Mouse (Mus musculus) layer of hippocampus, adult 2 months (tissue): Measurements from ENCODE around the gene Krtap28-10. TPM values are rescaled to one million over a fixed set of nuclear protein-coding genes. Genes with fewer than 3 reads are reported as not detected.

Experiments used
- DNase-seq, 2 experiments: peaks; one replicate each; pipeline ENCODE4 v3.0.0; 2022; ENCODE audit warnings: low spot score in 2 of 2
- H3K27ac ChIP-seq: fragments of 200-600 bp; 2 replicates; pipeline ENCODE4 v1.8.1; 2022
- H3K4me3 ChIP-seq: fragments of 200-600 bp; 2 replicates; pipeline ENCODE4 v1.8.1; 2022; ENCODE audit warnings: mild to moderate bottlenecking
- CTCF ChIP-seq: fragments of 200-600 bp; conservative IDR thresholded peaks from 2 replicates; pipeline ENCODE4 v1.8.1; 2022; ENCODE audit warnings: antibody characterized with exemption, mild to moderate bottlenecking, moderate library complexity
- total RNA-seq, 2 experiments: library from RNA; stranded (reverse); gene quantifications; 2 replicates each; pipeline ENCODE4 v1.2.3; 2021

The Krtap28-10 gene
- total RNA-seq, 2 experiments from 2014 or later, result not detected

DNA sequence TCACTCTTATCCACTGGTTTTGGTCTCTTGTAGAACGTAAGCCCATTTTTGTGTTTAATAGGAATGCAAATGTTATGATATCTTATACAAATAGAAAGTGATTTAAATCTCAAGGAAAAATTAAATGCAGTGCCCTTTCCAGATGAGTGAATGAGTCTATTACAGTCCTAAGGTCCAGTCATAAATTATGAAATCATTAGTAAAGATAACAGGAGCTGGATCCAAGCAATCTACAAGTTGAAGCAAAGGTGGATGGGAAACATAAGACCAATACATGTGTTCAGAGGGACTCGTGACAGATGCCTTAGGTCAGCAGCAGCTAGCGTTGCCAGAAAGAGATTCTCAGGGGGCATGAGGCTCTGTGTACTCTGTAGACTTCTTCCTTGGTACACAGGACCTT is 50.7 kb downstream of the Krtap28-10 start:
- DNase-seq, result no peak
- Histone ChIP-seq H3K27ac (no peak overlapping the region), H3K4me3 (no peak overlapping the region)
- no peak for TF ChIP-seq CTCF

Other genes with a start within 250 kb of the Krtap28-10 start
- 10 to 100 TPM; 68.9 TPM for gene Agfg1, start 203.0 kb downstream of the Krtap28-10 start, total RNA-seq
- gene A030005L19Rik, start 129.2 kb downstream of the Krtap28-10 start, total RNA-seq, result 1 to 10 TPM in 1 of 2 experiments, under 1 TPM in 1; 0.47 to 1.3 TPM
- gene A030014E15Rik, start 117.6 kb downstream of the Krtap28-10 start, total RNA-seq, result not detected
- gene Gm6217, start 111.1 kb downstream of the Krtap28-10 start, total RNA-seq, result not detected
- gene A030003K21Rik, start 99.1 kb downstream of the Krtap28-10 start, total RNA-seq, result not detected
- gene Gm7544, start 86.5 kb downstream of the Krtap28-10 start, total RNA-seq, result not detected
- gene Gm47955, start 82.2 kb downstream of the Krtap28-10 start, total RNA-seq, result not detected
- not detected for gene Gm47959, start 41.9 kb downstream of the Krtap28-10 start, total RNA-seq
- 1 to 10 TPM; 3.1 to 3.2 TPM for gene Slc19a3, start 4.0 kb downstream of the Krtap28-10 start, total RNA-seq
- gene Gm47969, start 2.5 kb upstream of the Krtap28-10 start, total RNA-seq, result not detected
- not detected for gene A030005K14Rik, start 16.9 kb upstream of the Krtap28-10 start, total RNA-seq
- gene Krtap28-13, start 18.4 kb upstream of the Krtap28-10 start, total RNA-seq, result not detected
- gene Ccl20, start 74.3 kb upstream of the Krtap28-10 start, total RNA-seq, result not detected
- 1 to 10 TPM in 1 of 2 experiments, under 1 TPM in 1; 0.49 to 1.2 TPM for gene Daw1, start 117.3 kb upstream of the Krtap28-10 start, total RNA-seq